Comparison of ENCODE assay signal across 8 mouse cellular contexts in the genomic region with DNA sequence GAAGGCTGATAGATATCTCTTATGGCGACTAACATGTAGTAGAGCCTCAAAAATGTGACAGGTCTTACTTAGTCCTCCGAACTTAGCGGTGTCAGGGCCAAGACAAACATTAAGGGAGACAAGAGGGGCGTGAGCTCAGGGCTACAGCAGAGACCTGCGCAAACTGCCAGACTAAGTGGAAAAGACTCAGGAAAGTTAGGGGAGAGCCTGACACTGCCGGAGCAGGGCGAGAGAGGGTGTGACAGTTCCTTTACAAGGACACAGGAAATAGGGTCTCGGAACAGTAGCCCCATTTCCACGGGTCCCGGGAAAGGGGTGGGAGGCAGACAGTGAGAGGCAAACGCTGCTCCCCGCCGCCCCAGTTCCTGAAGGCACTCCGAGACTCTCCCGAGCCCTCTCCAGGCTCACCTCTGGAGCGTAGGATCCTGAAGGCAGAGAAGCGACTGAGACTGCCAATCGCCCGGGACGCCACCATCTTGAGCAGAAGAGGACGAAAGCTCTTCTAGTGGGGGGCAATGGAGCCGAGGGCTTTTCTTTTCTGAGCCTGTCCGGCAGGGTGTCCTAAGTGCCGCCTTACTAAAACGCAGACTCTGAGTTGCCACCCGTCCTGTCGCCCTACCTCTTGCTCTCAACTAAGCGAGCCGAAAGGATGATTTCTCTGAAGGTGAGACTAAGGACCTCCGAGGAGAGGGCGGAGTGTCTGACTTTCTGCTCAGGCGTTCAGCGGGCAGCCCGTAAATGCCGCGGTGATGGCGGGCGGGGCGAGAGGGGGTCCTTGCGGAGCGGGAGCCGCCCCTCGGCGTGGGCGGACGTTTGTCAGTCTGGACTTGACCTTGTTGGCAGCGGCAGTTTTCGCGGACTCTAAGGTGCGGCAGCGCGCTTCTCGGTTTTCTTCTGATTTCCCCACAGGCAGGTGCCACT. TPM values are rescaled to one million over a fixed set of nuclear protein-coding genes. Genes with fewer than 3 reads are reported as not detected.
A peak's percentile ranks its signal among the peaks of the same experiment; 100 is the strongest.
DNase-seq lines count a peak whose midpoint lies in the region; ATAC-seq and TF ChIP-seq lines count a peak whose summit lies in the region.

A gene (minus strand): TSS at position 689 of the 921 bp plus-strand sequence.
A gene (plus strand): TSS at position 775 of the 921 bp plus-strand sequence.

- ATAC-seq in forebrain, embryonic 12.5 days (ENCODE audit: low FRiP score): peak; percentile 90
- peak; percentile 81 for ATAC-seq in heart, postnatal 0 days (ENCODE audit: insufficient read depth, low read depth)
- ATAC-seq in liver, embryonic 16.5 days (ENCODE audit: low read depth): peak; percentile 87
- ATAC-seq in neural tube, embryonic 13.5 days (ENCODE audit: low read depth): peak; percentile 93

- dilution Hi-C loops in CH12.LX (cut with MboI; ENCODE audit: extremely low pct_ligation_motif_present, extremely low pct_unique_long_range_greater_than_20kb, low sequenced_read_pairs): no loop called here

- peak; percentile 92 for TF ChIP-seq POLR2A in CH12.LX (IDR thresholded peaks at IDR 0.05; ENCODE audit: low read depth, low read length)
- peak; percentile 96 for TF ChIP-seq POLR2A in testis, adult 2 months (IDR thresholded peaks at IDR 0.05; ENCODE audit: control insufficient read depth, low read depth, low read length)

- no peaks in the 10 kb centered on the region for H3K9me3 ChIP-seq in CH12.LX (replicated peaks; ENCODE audit: low read length)
- no peaks in the 10 kb centered on the region for H3K9me3 ChIP-seq in forebrain, embryonic 12.5 days
- H3K9me3 ChIP-seq in heart, postnatal 0 days (replicated peaks; ENCODE audit: control insufficient read depth, low read length): no peaks in the 10 kb centered on the region
- H3K9me3 ChIP-seq in liver, embryonic 16.5 days (replicated peaks; ENCODE audit: control insufficient read depth, low read length): no peaks in the 10 kb centered on the region
- H3K9me3 ChIP-seq in neural tube, embryonic 13.5 days: no peaks in the 10 kb centered on the region

- TF ChIP-seq EP300 in CH12.LX (IDR thresholded peaks at IDR 0.05; ENCODE audit: low read length): no peak
- peak; percentile 95 for TF ChIP-seq EP300 in heart, postnatal 0 days (IDR thresholded peaks at IDR 0.05; ENCODE audit: low read depth)

- no peak for TF ChIP-seq CTCF in CH12.LX (conservative IDR thresholded peaks at IDR 0.05 in 1 of 2, IDR thresholded peaks at IDR 0.05 in 1 of 2; ENCODE audit: low read depth in 2 of 2, low read length in 2 of 2)
- TF ChIP-seq CTCF in heart, postnatal 0 days (IDR thresholded peaks at IDR 0.05; ENCODE audit: low read depth): no peak
- no peak for TF ChIP-seq CTCF in testis, adult 2 months (IDR thresholded peaks at IDR 0.05; ENCODE audit: control insufficient read depth, insufficient read depth, insufficient replicate concordance, low read depth, low read length)

- under 1% methylated on average over 53 of the region's 53 CpGs for WGBS in forebrain, embryonic 12.5 days
- WGBS in heart, postnatal 0 days: under 1% methylated on average over 53 of the region's 53 CpGs
- under 1% methylated on average over 53 of the region's 53 CpGs for WGBS in liver, embryonic 16.5 days (ENCODE audit: insufficient replicate concordance)
- under 1% methylated on average over 53 of the region's 53 CpGs for WGBS in neural tube, embryonic 13.5 days

- no peaks in the 10 kb centered on the region for H3K27me3 ChIP-seq in CH12.LX (replicated peaks)
- no peaks in the 10 kb centered on the region for H3K27me3 ChIP-seq in forebrain, embryonic 12.5 days
- H3K27me3 ChIP-seq in heart, postnatal 0 days (ENCODE audit: control insufficient read depth, insufficient read depth, low read length): no peaks in the 10 kb centered on the region
- no peaks in the 10 kb centered on the region for H3K27me3 ChIP-seq in liver, embryonic 16.5 days (ENCODE audit: control insufficient read depth, insufficient read depth, low read depth, low read length)
- H3K27me3 ChIP-seq in neural tube, embryonic 13.5 days: no peaks in the 10 kb centered on the region
- no peaks in the 10 kb centered on the region for H3K27me3 ChIP-seq in testis, adult 2 months (ENCODE audit: control insufficient read depth, insufficient read depth, low read length)

- peaks cover 33% of the 10 kb centered on the region for H3K79me2 ChIP-seq in CH12.LX (replicated peaks; ENCODE audit: control insufficient read depth, extremely low read depth, insufficient read depth, poor library complexity, severe bottlenecking)

- H3K36me3 ChIP-seq in CH12.LX (replicated peaks in 1 of 2; ENCODE audit: control insufficient read depth in 1 of 2, insufficient read depth in 1 of 2, low read length in 1 of 2): peaks cover 0 to 11% of the 10 kb centered on the region in 2 experiments
- H3K36me3 ChIP-seq in forebrain, embryonic 12.5 days (replicated peaks): no peaks in the 10 kb centered on the region
- peaks cover 2% of the 10 kb centered on the region; the same call in 1 of the 2 replicates for H3K36me3 ChIP-seq in heart, postnatal 0 days (replicated peaks; ENCODE audit: control insufficient read depth, insufficient read depth, low read length)
- H3K36me3 ChIP-seq in liver, embryonic 16.5 days (ENCODE audit: control insufficient read depth, insufficient read depth): no peaks in the 10 kb centered on the region
- no peaks in the 10 kb centered on the region for H3K36me3 ChIP-seq in neural tube, embryonic 13.5 days
- no peaks in the 10 kb centered on the region for H3K36me3 ChIP-seq in testis, adult 2 months (ENCODE audit: control insufficient read depth, insufficient read depth, low read length)

- peaks cover 2 to 30% of the 10 kb centered on the region in 2 experiments; a peak in 3 of 4 replicates for H3K4me1 ChIP-seq in CH12.LX (ENCODE audit: control insufficient read depth in 1 of 2, insufficient read depth in 2 of 2)
- peaks cover 21% of the 10 kb centered on the region for H3K4me1 ChIP-seq in forebrain, embryonic 12.5 days
- peaks cover 28% of the 10 kb centered on the region for H3K4me1 ChIP-seq in heart, postnatal 0 days (ENCODE audit: control insufficient read depth, insufficient read depth)
- H3K4me1 ChIP-seq in liver, embryonic 16.5 days (ENCODE audit: control insufficient read depth, low read depth, low read length): peaks cover 12% of the 10 kb centered on the region
- H3K4me1 ChIP-seq in neural tube, embryonic 13.5 days (replicated peaks): peaks cover 36% of the 10 kb centered on the region
- H3K4me1 ChIP-seq in testis, adult 2 months (ENCODE audit: control insufficient read depth, insufficient read depth, low read length): no peaks in the 10 kb centered on the region

- TF ChIP-seq RAD21 in CH12.LX (IDR thresholded peaks at IDR 0.05; ENCODE audit: low read depth, low read length): no peak

- peak within 1 kb of the TSS; percentile 77 to 93 (median 82) for H3K4me3 ChIP-seq in CH12.LX (replicated peaks in 1 of 3; ENCODE audit: low read depth in 2 of 3, low read length in 2 of 3, poor library complexity in 1 of 3)
- H3K4me3 ChIP-seq in forebrain, embryonic 12.5 days (replicated peaks): peak within 1 kb of the TSS; percentile 90
- H3K4me3 ChIP-seq in heart, postnatal 0 days (ENCODE audit: low read depth, low read length): peak within 1 kb of the TSS; percentile 94
- H3K4me3 ChIP-seq in liver, embryonic 16.5 days (ENCODE audit: low read depth, low read length): peak within 1 kb of the TSS; percentile 99
- H3K4me3 ChIP-seq in neural tube, embryonic 13.5 days: peak within 1 kb of the TSS; percentile 59
- H3K4me3 ChIP-seq in testis, adult 2 months (ENCODE audit: control insufficient read depth, low read depth, low read length): peak within 1 kb of the TSS; percentile 93

- H3K27ac ChIP-seq in CH12.LX (ENCODE audit: insufficient read depth, low read depth): peak within 1 kb of the TSS; percentile 70
- H3K27ac ChIP-seq in forebrain, embryonic 12.5 days: peak within 1 kb of the TSS; percentile 78
- H3K27ac ChIP-seq in heart, postnatal 0 days (ENCODE audit: low read depth): peak within 1 kb of the TSS; percentile 98
- peak within 1 kb of the TSS; percentile 95 for H3K27ac ChIP-seq in liver, embryonic 16.5 days (ENCODE audit: low read length)
- peak within 1 kb of the TSS; percentile 78 for H3K27ac ChIP-seq in neural tube, embryonic 13.5 days (replicated peaks)
- peak within 1 kb of the TSS; percentile 99 for H3K27ac ChIP-seq in testis, adult 2 months (ENCODE audit: control insufficient read depth, insufficient read depth, low read depth, low read length)

- peak; percentile 83 for DNase-seq in CH12.LX (ENCODE audit: extremely low read depth)
- DNase-seq in c-Kit-positive CD71-positive TER-119-negative erythroid progenitor cells, embryonic 14.5 days (ENCODE audit: low read depth): peak; percentile 76
- DNase-seq in heart, postnatal 0 days (ENCODE audit: low spot score): peak; percentile 90
- DNase-seq in kidney, postnatal 4 days: peak; percentile 95 to 97

- in situ Hi-C loops in CH12.LX (cut with MboI; ENCODE audit: low pct_ligation_motif_present, low pct_unique_long_range_greater_than_20kb, low sequenced_read_pairs): no loop called here

- H3K4me2 ChIP-seq in CH12.LX (ENCODE audit: insufficient read depth, low read depth, poor library complexity, severe bottlenecking): peak within 1 kb of the TSS; percentile 98
- peak within 1 kb of the TSS; percentile 72 for H3K4me2 ChIP-seq in forebrain, embryonic 12.5 days
- peak within 1 kb of the TSS; percentile 81 for H3K4me2 ChIP-seq in heart, postnatal 0 days (ENCODE audit: low read depth, low read length)
- peak within 1 kb of the TSS; percentile 85 for H3K4me2 ChIP-seq in liver, embryonic 16.5 days (ENCODE audit: low read depth, low read length)
- H3K4me2 ChIP-seq in neural tube, embryonic 13.5 days: peak within 1 kb of the TSS; percentile 90

- H3K9ac ChIP-seq in CH12.LX (ENCODE audit: insufficient read depth, low read depth): peak within 1 kb of the TSS; percentile 94
- peak within 1 kb of the TSS; percentile 87 for H3K9ac ChIP-seq in forebrain, embryonic 12.5 days
- H3K9ac ChIP-seq in heart, postnatal 0 days (replicated peaks; ENCODE audit: low read depth, low read length): peak within 1 kb of the TSS; percentile 100
- peak within 1 kb of the TSS; percentile 94 for H3K9ac ChIP-seq in liver, embryonic 16.5 days (ENCODE audit: low read depth, low read length)
- peak within 1 kb of the TSS; percentile 76 for H3K9ac ChIP-seq in neural tube, embryonic 13.5 days

RNA-seq across cellular contexts. Expression of the first gene that starts in this region (rescaled TPM):
- 73.6 and 76.0 TPM in 2 replicates for total RNA-seq in CH12.LX (2012; rRNA removed)
- 82.8 and 83.0 TPM in 2 replicates for total RNA-seq in CH12.LX (2014; rRNA removed)
- polyA plus RNA-seq in CH12.LX (2012; ENCODE audit: insufficient read length, low read depth): 117 and 132 TPM in 2 replicates
- 86.8 and 94.8 TPM in 2 replicates for polyA plus RNA-seq in forebrain, embryonic 12.5 days (2016; fragmentation: Nextera tagmentation; extraction: Ambion mirVana)
- total RNA-seq in heart, postnatal 0 days (2014; rRNA removed; ENCODE audit: low replicate concordance): 368 and 497 TPM in 2 replicates
- 722 and 748 TPM in 2 replicates for polyA plus RNA-seq in heart, postnatal 0 days (2015; fragmentation: Nextera tagmentation; extraction: Ambion mirVana)
- 106 and 118 TPM in 2 replicates for polyA plus RNA-seq in liver, embryonic 16.5 days (2015; fragmentation: Nextera tagmentation; extraction: Ambion mirVana)
- 82.3 and 87.1 TPM in 2 replicates for polyA plus RNA-seq in neural tube, embryonic 13.5 days (2015; fragmentation: Nextera tagmentation; extraction: Ambion mirVana)
- polyA plus RNA-seq in testis, adult 2 months (2012; rRNA removed): 74.2 and 78.6 TPM in 2 replicates

RNA-seq across cellular contexts. Expression of the second gene that starts in this region (rescaled TPM):
- total RNA-seq in CH12.LX (2012; rRNA removed): 78.3 and 81.4 TPM in 2 replicates
- 118 and 125 TPM in 2 replicates for total RNA-seq in CH12.LX (2014; rRNA removed)
- polyA plus RNA-seq in CH12.LX (2012; ENCODE audit: insufficient read length, low read depth): 69.5 and 77.9 TPM in 2 replicates
- 84.0 and 88.9 TPM in 2 replicates for polyA plus RNA-seq in forebrain, embryonic 12.5 days (2016; fragmentation: Nextera tagmentation; extraction: Ambion mirVana)
- 669 and 1,098 TPM in 2 replicates for total RNA-seq in heart, postnatal 0 days (2014; rRNA removed; ENCODE audit: low replicate concordance)
- polyA plus RNA-seq in heart, postnatal 0 days (2015; fragmentation: Nextera tagmentation; extraction: Ambion mirVana): 1,207 and 1,270 TPM in 2 replicates
- polyA plus RNA-seq in liver, embryonic 16.5 days (2015; fragmentation: Nextera tagmentation; extraction: Ambion mirVana): 163 and 169 TPM in 2 replicates
- polyA plus RNA-seq in neural tube, embryonic 13.5 days (2015; fragmentation: Nextera tagmentation; extraction: Ambion mirVana): 81.2 and 81.5 TPM in 2 replicates
- 60.1 and 67.1 TPM in 2 replicates for polyA plus RNA-seq in testis, adult 2 months (2012; rRNA removed)

Comparison
In these comparisons a context has a peak if more than half of its experiments do, and no peak if none do; other contexts are left out.
1. Peak in every context shown above with its lines: DNase-seq, ATAC-seq, H3K4me3 ChIP-seq and H3K27ac ChIP-seq.